Mouse (Mus musculus): ENCODE results near the gene Uhrf2.

GRCm38 (mm10) chr19:29986464-29987091, 43.7 kb upstream of the Uhrf2 start:
- TF ChIP-seq CTCF (conservative IDR thresholded peaks at IDR 0.05; ENCODE audit: low read length) (no peak), POU5F1 (IDR thresholded peaks at IDR 0.05; ENCODE audit: borderline replicate concordance, low read length) (no peak), NANOG (IDR thresholded peaks at IDR 0.05; ENCODE audit: borderline replicate concordance, low read length) (no peak)

All from E14TG2a.4 (cell line).